Mouse (Mus musculus) frontal cortex, postnatal 36 days (tissue): ENCODE results near the gene Gpr141.
"Not testable (repeated sequence)": the region's sequence is repeated elsewhere in the genome, so short reads cannot be mapped to it uniquely, and the experiment has no call there.

Source experiments
- DNase-seq, 2 experiments: peaks; one replicate each; pipeline ENCODE4 v3.0.0; 2022; ENCODE audit warnings: low spot score in 2 of 2

Gpr141 gene

GRCm38 (mm10) chr13:19824071-19824470 is at the start of gene Gpr141:
Gpr141 (minus strand) TSS chr13:19824257.
- DNase-seq = no peak

- no peak for DNase-seq
These were observed 40.2 kb upstream of the Gpr141 start for GRCm38 (mm10) chr13:19864241-19864640.

- DNase-seq = no peak
These were observed 30.7 kb upstream of the Gpr141 start for GRCm38 (mm10) chr13:19854629-19855333.

- DNase-seq = no peak
These were observed 30.0 kb upstream of the Gpr141 start for GRCm38 (mm10) chr13:19854049-19854448.

GRCm38 (mm10) chr13:19843448-19843847 is 19.4 kb upstream of the Gpr141 start:
- no peak for DNase-seq

GRCm38 (mm10) chr13:19842707-19843106 is 18.6 kb upstream of the Gpr141 start:
- no peak for DNase-seq

- DNase-seq = peak; percentile 0 to 2
These were observed 17.6 kb upstream of the Gpr141 start for GRCm38 (mm10) chr13:19841615-19842014.

GRCm38 (mm10) chr13:19840206-19840605 is 16.1 kb upstream of the Gpr141 start:
- no peak for DNase-seq

GRCm38 (mm10) chr13:19830560-19830959 is 6.5 kb upstream of the Gpr141 start:
- no peak for DNase-seq

GRCm38 (mm10) chr13:19828095-19828494 is 4.0 kb upstream of the Gpr141 start:
- DNase-seq = no peak

GRCm38 (mm10) chr13:19821639-19822038 is 2.4 kb downstream of the Gpr141 start:
- no peak for DNase-seq

GRCm38 (mm10) chr13:19819926-19820325 is 4.1 kb downstream of the Gpr141 start:
- DNase-seq = no peak

- DNase-seq = no peak
These were observed 4.8 kb downstream of the Gpr141 start for GRCm38 (mm10) chr13:19819243-19819642.

GRCm38 (mm10) chr13:19794942-19795341 is 29.1 kb downstream of the Gpr141 start:
- DNase-seq = no peak

- no peak for DNase-seq
These were observed 29.6 kb downstream of the Gpr141 start for GRCm38 (mm10) chr13:19794486-19794885.

- no peak for DNase-seq
These were observed 30.3 kb downstream of the Gpr141 start for GRCm38 (mm10) chr13:19793761-19794160.

- DNase-seq = not testable (repeated sequence)
These were observed 36.1 kb downstream of the Gpr141 start for GRCm38 (mm10) chr13:19787946-19788345.

- DNase-seq = no peak
These were observed 53.9 kb downstream of the Gpr141 start for GRCm38 (mm10) chr13:19770163-19770562.

GRCm38 (mm10) chr13:19767202-19767601 is 56.9 kb downstream of the Gpr141 start:
- no peak for DNase-seq

GRCm38 (mm10) chr13:19764276-19764675 is 59.8 kb downstream of the Gpr141 start:
- DNase-seq = no peak

- DNase-seq = no peak
These were observed 60.8 kb downstream of the Gpr141 start for GRCm38 (mm10) chr13:19763211-19763610.

- DNase-seq = no peak
These were observed 78.3 kb downstream of the Gpr141 start for GRCm38 (mm10) chr13:19745741-19746140.

GRCm38 (mm10) chr13:19744536-19744935 is 79.5 kb downstream of the Gpr141 start:
- no peak for DNase-seq

GRCm38 (mm10) chr13:19734597-19734996 is 89.5 kb downstream of the Gpr141 start:
- DNase-seq = peak in 1 of 2 experiments; percentile 19
